Mouse (Mus musculus) heart, embryonic 10.5 days (tissue): ENCODE data around the gene Wwox. TPM values are rescaled to one million over a fixed set of nuclear protein-coding genes. Genes with fewer than 3 reads are reported as not detected.

Experiments used
- DNase-seq: peaks from one replicate; pipeline ENCODE4 v3.0.0-alpha.2; 2017; ENCODE audit warnings: low spot score
- H3K27ac ChIP-seq: fragments of 300-500 bp; sonication (generic); 2 replicates; pipeline ENCODE4 v1.5.1; 2016; ENCODE audit warnings: mild to moderate bottlenecking
- H3K27me3 ChIP-seq: fragments of 300-500 bp; sonication (generic); 2 replicates; pipeline ENCODE4 v1.6.1; 2016; ENCODE audit warnings: mild to moderate bottlenecking; ENCODE audit not compliant: poor library complexity, insufficient read depth, severe bottlenecking
- H3K36me3 ChIP-seq: fragments of 300-500 bp; sonication (generic); 2 replicates; pipeline ENCODE4 v1.6.1; 2016; ENCODE audit warnings: mild to moderate bottlenecking, moderate library complexity
- H3K4me1 ChIP-seq: fragments of 300-500 bp; sonication (generic); 2 replicates; pipeline ENCODE4 v1.6.1; 2016; ENCODE audit warnings: mild to moderate bottlenecking
- H3K4me3 ChIP-seq: fragments of 300-500 bp; sonication (generic); 2 replicates; pipeline ENCODE4 v1.5.1; 2016; ENCODE audit warnings: mild to moderate bottlenecking, moderate library complexity
- H3K9me3 ChIP-seq: fragments of 300-500 bp; sonication (generic); 2 replicates; pipeline ENCODE4 v1.6.1; 2016; ENCODE audit warnings: mild to moderate bottlenecking, moderate library complexity
- WGBS: fragments of 180-500 bp; shearing (Covaris S2); methylation state at CpG from one replicate; pipeline ENCODE4 v1.1.7; 2016; 5-methylcytosine and 5-hydroxymethylcytosine counted together
- polyA plus RNA-seq: library from polyadenylated mRNA; unstranded; fragments of >200 nt; fragmentation: Nextera tagmentation; extraction: Ambion mirVana; gene quantifications from 2 replicates; pipeline ENCODE4 v1.2.1, GENCODE M21; 2016

Wwox gene
- polyA plus RNA-seq, 1 experiment from 2014 or later: 9.8 TPM

GRCm38 (mm10) chr8:115189836-115190235, 750.4 kb downstream of the Wwox start:
- H3K27me3 ChIP-seq: no peaks in the 10 kb centered on the region
- no peak for DNase-seq
- H3K4me3 ChIP-seq: no peak overlapping the region
- H3K27ac ChIP-seq: no peak overlapping the region
- no peaks in the 10 kb centered on the region for H3K36me3 ChIP-seq
- peaks cover 18% of the 10 kb centered on the region for H3K4me1 ChIP-seq
- WGBS: 84% methylated on average over 11 of the region's 11 CpGs
- H3K9me3 ChIP-seq: no peaks in the 10 kb centered on the region

GRCm38 (mm10) chr8:115193767-115194166, 754.3 kb downstream of the Wwox start:
- H3K4me1 ChIP-seq: peaks cover 9% of the 10 kb centered on the region
- no peak for DNase-seq
- peaks cover 17% of the 10 kb centered on the region for H3K27me3 ChIP-seq
- no peak overlapping the region for H3K27ac ChIP-seq
- no peaks in the 10 kb centered on the region for H3K36me3 ChIP-seq
- H3K9me3 ChIP-seq: no peaks in the 10 kb centered on the region
- 85% methylated on average over 2 of the region's 2 CpGs for WGBS
- H3K4me3 ChIP-seq: no peak overlapping the region

- Histone ChIP-seq H3K27me3 (peaks cover 32% of the 10 kb centered on the region), H3K27ac (no peak overlapping the region), H3K36me3 (no peaks in the 10 kb centered on the region), H3K9me3 (no peaks in the 10 kb centered on the region), H3K4me1 (peaks cover 14% of the 10 kb centered on the region), H3K4me3 (no peak overlapping the region)
- DNase-seq: no peak
- WGBS: 85% methylated on average over 10 of the region's 10 CpGs
These were observed 755.9 kb downstream of the Wwox start for GRCm38 (mm10) chr8:115195334-115195733.

- no peak overlapping the region for H3K4me3 ChIP-seq
- DNase-seq: no peak
- H3K27me3 ChIP-seq: peaks cover 47% of the 10 kb centered on the region
- H3K9me3 ChIP-seq: no peaks in the 10 kb centered on the region
- peaks cover 14% of the 10 kb centered on the region for H3K4me1 ChIP-seq
- 53% methylated on average over 2 of the region's 2 CpGs for WGBS
- no peaks in the 10 kb centered on the region for H3K36me3 ChIP-seq
- no peak overlapping the region for H3K27ac ChIP-seq
These were observed 757.4 kb downstream of the Wwox start for GRCm38 (mm10) chr8:115196859-115197258.

GRCm38 (mm10) chr8:115199204-115199603, 759.7 kb downstream of the Wwox start:
- no peak overlapping the region for H3K4me3 ChIP-seq
- H3K9me3 ChIP-seq: no peaks in the 10 kb centered on the region
- H3K4me1 ChIP-seq: peaks cover 7% of the 10 kb centered on the region
- 13% methylated on average over 4 of the region's 4 CpGs for WGBS
- H3K27ac ChIP-seq: no peak overlapping the region
- H3K36me3 ChIP-seq: no peaks in the 10 kb centered on the region
- H3K27me3 ChIP-seq: peaks cover 51% of the 10 kb centered on the region
- no peak for DNase-seq

- Histone ChIP-seq H3K9me3 (no peaks in the 10 kb centered on the region), H3K4me1 (0 out of 2 replicates have a peak, but pooled peaks cover 5% of the 10 kb centered on the region), H3K36me3 (no peaks in the 10 kb centered on the region), H3K27me3 (peaks cover 51% of the 10 kb centered on the region), H3K4me3 (no peak overlapping the region), H3K27ac (no peak overlapping the region)
- no peak for DNase-seq
- 21% methylated on average over 14 of the region's 14 CpGs for WGBS
These were observed 760.2 kb downstream of the Wwox start for GRCm38 (mm10) chr8:115199616-115200150.

GRCm38 (mm10) chr8:115201726-115202125, 762.3 kb downstream of the Wwox start:
- Histone ChIP-seq H3K4me3 (no peak overlapping the region), H3K27ac (no peak overlapping the region), H3K4me1 (0 out of 2 replicates have a peak, but pooled peaks cover 5% of the 10 kb centered on the region), H3K9me3 (no peaks in the 10 kb centered on the region), H3K27me3 (peaks cover 56% of the 10 kb centered on the region), H3K36me3 (no peaks in the 10 kb centered on the region)
- WGBS: 60% methylated on average over 7 of the region's 7 CpGs
- DNase-seq: no peak

GRCm38 (mm10) chr8:115207480-115207879, 768.0 kb downstream of the Wwox start:
- no peak overlapping the region for H3K27ac ChIP-seq
- peaks cover 10% of the 10 kb centered on the region; the same call in 1 of the 2 replicates for H3K4me1 ChIP-seq
- H3K36me3 ChIP-seq: no peaks in the 10 kb centered on the region
- H3K9me3 ChIP-seq: no peaks in the 10 kb centered on the region
- 63% methylated on average over 11 of the region's 11 CpGs for WGBS
- DNase-seq: no peak
- no peak overlapping the region for H3K4me3 ChIP-seq
- peaks cover 22% of the 10 kb centered on the region; the same call in 1 of the 2 replicates for H3K27me3 ChIP-seq

- no peak overlapping the region for H3K4me3 ChIP-seq
- WGBS: 58% methylated on average over 15 of the region's 15 CpGs
- H3K9me3 ChIP-seq: no peaks in the 10 kb centered on the region
- peaks cover 10% of the 10 kb centered on the region; the same call in 1 of the 2 replicates for H3K4me1 ChIP-seq
- no peak overlapping the region for H3K27ac ChIP-seq
- peaks cover 26% of the 10 kb centered on the region; the same call in 1 of the 2 replicates for H3K27me3 ChIP-seq
- no peaks in the 10 kb centered on the region for H3K36me3 ChIP-seq
- no peak for DNase-seq
These were observed 769.1 kb downstream of the Wwox start for GRCm38 (mm10) chr8:115208415-115209192.

GRCm38 (mm10) chr8:115210014-115210413, 770.6 kb downstream of the Wwox start:
- Histone ChIP-seq H3K27ac (no peak overlapping the region), H3K4me1 (peaks cover 10% of the 10 kb centered on the region), H3K4me3 (no peak overlapping the region), H3K36me3 (no peaks in the 10 kb centered on the region), H3K9me3 (no peaks in the 10 kb centered on the region), H3K27me3 (peaks cover 25% of the 10 kb centered on the region; the same call in 1 of the 2 replicates)
- WGBS: 70% methylated on average over 6 of the region's 6 CpGs
- DNase-seq: no peak

- Histone ChIP-seq H3K27me3 (peaks cover 20% of the 10 kb centered on the region; the same call in 1 of the 2 replicates), H3K9me3 (no peaks in the 10 kb centered on the region), H3K4me3 (no peak overlapping the region), H3K36me3 (no peaks in the 10 kb centered on the region), H3K27ac (no peak overlapping the region), H3K4me1 (peaks cover 9% of the 10 kb centered on the region)
- WGBS: 84% methylated on average over 4 of the region's 4 CpGs
- no peak for DNase-seq
These were observed 773.7 kb downstream of the Wwox start for GRCm38 (mm10) chr8:115213126-115213525.

GRCm38 (mm10) chr8:115214870-115215269, 775.4 kb downstream of the Wwox start:
- peaks cover 4% of the 10 kb centered on the region; the same call in 1 of the 2 replicates for H3K4me1 ChIP-seq
- H3K4me3 ChIP-seq: no peak overlapping the region
- H3K36me3 ChIP-seq: no peaks in the 10 kb centered on the region
- H3K27ac ChIP-seq: no peak overlapping the region
- DNase-seq: no peak
- WGBS: 87% methylated on average over 17 of the region's 17 CpGs
- no peaks in the 10 kb centered on the region for H3K9me3 ChIP-seq
- peaks cover 20% of the 10 kb centered on the region; the same call in 1 of the 2 replicates for H3K27me3 ChIP-seq

- Histone ChIP-seq H3K36me3 (no peaks in the 10 kb centered on the region), H3K4me1 (peaks cover 4% of the 10 kb centered on the region; the same call in 1 of the 2 replicates), H3K27me3 (peaks cover 12% of the 10 kb centered on the region; the same call in 1 of the 2 replicates), H3K9me3 (no peaks in the 10 kb centered on the region), H3K27ac (no peak overlapping the region), H3K4me3 (no peak overlapping the region)
- WGBS: 65% methylated on average over 3 of the region's 3 CpGs
- no peak for DNase-seq
These were observed 777.3 kb downstream of the Wwox start for GRCm38 (mm10) chr8:115216801-115217200.
